Mouse (Mus musculus) heart, embryonic 16.5 days (tissue): ENCODE measurements at regions not wholly inside any gene's neighbourhood (a gene's known extent, or its start where the extent isn't known, plus 50 kb on each side); places are given as distances from the start of the nearest gene placed in this dataset.
"Not testable (repeated sequence)": the region's sequence is repeated elsewhere in the genome, so short reads cannot be mapped to it uniquely, and the experiment has no call there.

Experiments used
- ATAC-seq: fragments of 200-750 bp; cut with Nextera tagmentation; replicated peaks from 2 replicates; pipeline ENCODE4 v1.8.0; 2017; ENCODE audit warnings: moderate number of reproducible peaks; ENCODE audit not compliant: insufficient read depth, low FRiP score; ENCODE audit errors: extremely low read depth
- H3K27ac ChIP-seq: fragments of 300-500 bp; sonication (generic); 2 replicates; pipeline ENCODE4 v1.5.1; 2014; ENCODE audit warnings: mild to moderate bottlenecking, low read length, control low read depth, moderate library complexity
- H3K27me3 ChIP-seq: fragments of 300-500 bp; sonication (generic); 2 replicates; pipeline ENCODE4 v1.6.1; 2014; ENCODE audit warnings: low read length, mixed read lengths; ENCODE audit not compliant: control insufficient read depth, insufficient read depth
- H3K36me3 ChIP-seq: fragments of 300-500 bp; sonication (generic); 2 replicates; pipeline ENCODE4 v1.6.1; 2014; ENCODE audit not compliant: control insufficient read depth, insufficient read depth
- H3K4me1 ChIP-seq: fragments of 300-500 bp; sonication (generic); 2 replicates; pipeline ENCODE4 v1.6.1; 2014; ENCODE audit warnings: low read length, mixed read lengths; ENCODE audit not compliant: control insufficient read depth, insufficient read depth
- H3K4me2 ChIP-seq: fragments of 300-500 bp; sonication (generic); 2 replicates; pipeline ENCODE4 v1.6.1; 2014; ENCODE audit warnings: low read depth, mild to moderate bottlenecking, control low read depth, low read length
- H3K4me3 ChIP-seq: fragments of 300-500 bp; sonication (generic); 2 replicates; pipeline ENCODE4 v1.5.1; 2014; ENCODE audit warnings: mild to moderate bottlenecking, control low read depth, low read length
- H3K9ac ChIP-seq: fragments of 300-500 bp; sonication (generic); 2 replicates; pipeline ENCODE4 v1.6.1; 2014; ENCODE audit warnings: low read length, control low read depth
- H3K9me3 ChIP-seq: fragments of 300-500 bp; sonication (generic); replicated peaks from 2 replicates; pipeline ENCODE4 v1.6.1; 2016; ENCODE audit warnings: low read length; ENCODE audit not compliant: control insufficient read depth
- WGBS: fragments of 180-500 bp; shearing (Covaris S2); extraction: QIAGEN DNeasy Blood & Tissue Kit; methylation state at CpG from one replicate; pipeline ENCODE4 v1.1.7; 2014; 5-methylcytosine and 5-hydroxymethylcytosine counted together

GRCm38 (mm10) chr1:43317076-43317871 lies 120.5 kb upstream of the Fhl2 start:
- H3K36me3 ChIP-seq: no peaks in the 10 kb centered on the region
- no peak overlapping the region for H3K27ac ChIP-seq
- no peak overlapping the region for H3K4me3 ChIP-seq
- H3K9ac ChIP-seq: no peak overlapping the region
- no peaks in the 10 kb centered on the region for H3K27me3 ChIP-seq
- H3K4me1 ChIP-seq: no peaks in the 10 kb centered on the region
- no peak overlapping the region for H3K4me2 ChIP-seq
- WGBS: 59% methylated on average over 3 of the region's 3 CpGs
- no peaks in the 10 kb centered on the region for H3K9me3 ChIP-seq
- peak; percentile 28; the same call in 1 of the 2 replicates for ATAC-seq

- not testable (repeated sequence) for H3K27me3 ChIP-seq, ATAC-seq, H3K9me3 ChIP-seq, H3K4me3 ChIP-seq, H3K9ac ChIP-seq, H3K36me3 ChIP-seq, H3K4me2 ChIP-seq, H3K27ac ChIP-seq, H3K4me1 ChIP-seq
- WGBS: 91% methylated on average over 10 of the region's 10 CpGs
Measured at GRCm38 (mm10) chr1:43333488-43333887, 110.9 kb upstream of the Nck2 start.

GRCm38 (mm10) chr1:43337168-43337784 lies 107.1 kb upstream of the Nck2 start:
- H3K4me2 ChIP-seq: no peak overlapping the region
- H3K27ac ChIP-seq: peak overlapping the region; percentile 52
- H3K27me3 ChIP-seq: no peaks in the 10 kb centered on the region
- H3K4me3 ChIP-seq: no peak overlapping the region
- 60% methylated on average over 3 of the region's 3 CpGs for WGBS
- H3K9me3 ChIP-seq: peaks cover 6% of the 10 kb centered on the region; the same call in 1 of the 2 replicates
- no peaks in the 10 kb centered on the region for H3K36me3 ChIP-seq
- no peak overlapping the region for H3K9ac ChIP-seq
- 0 out of 2 replicates have a peak, but pooled peaks cover 2% of the 10 kb centered on the region for H3K4me1 ChIP-seq
- peak; percentile 77 for ATAC-seq

- H3K27me3 ChIP-seq: no peaks in the 10 kb centered on the region
- H3K9ac ChIP-seq: no peak overlapping the region
- no peak overlapping the region for H3K4me2 ChIP-seq
- no peak overlapping the region for H3K4me3 ChIP-seq
- WGBS: 59% methylated on average over 6 of the region's 6 CpGs
- H3K27ac ChIP-seq: peak overlapping the region; percentile 52
- H3K36me3 ChIP-seq: no peaks in the 10 kb centered on the region
- 0 out of 2 replicates have a peak, but pooled peaks cover 2% of the 10 kb centered on the region for H3K4me1 ChIP-seq
- no peak for ATAC-seq
- H3K9me3 ChIP-seq: peaks cover 4% of the 10 kb centered on the region; the same call in 1 of the 2 replicates
Measured at GRCm38 (mm10) chr1:43338096-43338915, 106.1 kb upstream of the Nck2 start.

GRCm38 (mm10) chr1:43342848-43343247 lies 101.5 kb upstream of the Nck2 start:
- H3K9ac ChIP-seq: no peak overlapping the region
- H3K27me3 ChIP-seq: no peaks in the 10 kb centered on the region
- 65% methylated on average over 2 of the region's 2 CpGs for WGBS
- H3K9me3 ChIP-seq: no peaks in the 10 kb centered on the region
- no peak overlapping the region for H3K27ac ChIP-seq
- ATAC-seq: no peak
- H3K36me3 ChIP-seq: no peaks in the 10 kb centered on the region
- H3K4me1 ChIP-seq: no peaks in the 10 kb centered on the region
- H3K4me2 ChIP-seq: no peak overlapping the region
- no peak overlapping the region for H3K4me3 ChIP-seq

GRCm38 (mm10) chr1:43343410-43343809 lies 101.0 kb upstream of the Nck2 start:
- 56% methylated on average over 2 of the region's 2 CpGs for WGBS
- no peaks in the 10 kb centered on the region for H3K36me3 ChIP-seq
- no peak overlapping the region for H3K27ac ChIP-seq
- H3K4me2 ChIP-seq: no peak overlapping the region
- H3K9ac ChIP-seq: no peak overlapping the region
- no peaks in the 10 kb centered on the region for H3K9me3 ChIP-seq
- H3K27me3 ChIP-seq: no peaks in the 10 kb centered on the region
- no peak overlapping the region for H3K4me3 ChIP-seq
- no peak for ATAC-seq
- H3K4me1 ChIP-seq: no peaks in the 10 kb centered on the region

- Histone ChIP-seq H3K4me3 (no peak overlapping the region), H3K9me3 (no peaks in the 10 kb centered on the region), H3K4me1 (no peaks in the 10 kb centered on the region), H3K36me3 (no peaks in the 10 kb centered on the region), H3K27ac (no peak overlapping the region), H3K9ac (no peak overlapping the region), H3K4me2 (no peak overlapping the region), H3K27me3 (no peaks in the 10 kb centered on the region)
- no peak for ATAC-seq
- WGBS: 83% methylated on average over 5 of the region's 5 CpGs
Measured at GRCm38 (mm10) chr1:43344001-43344400, 100.4 kb upstream of the Nck2 start.

- WGBS: 78% methylated on average over 4 of the region's 4 CpGs
Measured at GRCm38 (mm10) chr1:43347152-43347551, 97.2 kb upstream of the Nck2 start.

More at GRCm38 (mm10) chr1:43347152-43347551, 97.2 kb upstream of the Nck2 start:
- ATAC-seq: no peak
- no peaks in the 10 kb centered on the region for H3K27me3 ChIP-seq
- no peaks in the 10 kb centered on the region for H3K9me3 ChIP-seq
- H3K36me3 ChIP-seq: no peaks in the 10 kb centered on the region
- H3K9ac ChIP-seq: no peak overlapping the region
- H3K4me2 ChIP-seq: no peak overlapping the region
- H3K4me3 ChIP-seq: no peak overlapping the region
- H3K4me1 ChIP-seq: no peaks in the 10 kb centered on the region
- no peak overlapping the region for H3K27ac ChIP-seq
